Mouse (Mus musculus): Measurements from ENCODE around the gene Arid5a.

- TF ChIP-seq CTCF (IDR thresholded peaks at IDR 0.05; ENCODE audit: low read depth) (no peak), EP300 (IDR thresholded peaks at IDR 0.05; ENCODE audit: low read depth) (no peak)
Observed at GRCm38 (mm10) chr1:36307121-36307494, 425 bp upstream of the Arid5a start.
